Mouse (Mus musculus) kidney, postnatal 25 days (tissue): ENCODE data around the gene Tenm2.

Experiments used
- DNase-seq, 2 experiments: peaks; one replicate each; pipeline ENCODE4 v3.0.0; 2021; ENCODE audit warnings: mixed read lengths in 2 of 2

Gene Tenm2

DNA sequence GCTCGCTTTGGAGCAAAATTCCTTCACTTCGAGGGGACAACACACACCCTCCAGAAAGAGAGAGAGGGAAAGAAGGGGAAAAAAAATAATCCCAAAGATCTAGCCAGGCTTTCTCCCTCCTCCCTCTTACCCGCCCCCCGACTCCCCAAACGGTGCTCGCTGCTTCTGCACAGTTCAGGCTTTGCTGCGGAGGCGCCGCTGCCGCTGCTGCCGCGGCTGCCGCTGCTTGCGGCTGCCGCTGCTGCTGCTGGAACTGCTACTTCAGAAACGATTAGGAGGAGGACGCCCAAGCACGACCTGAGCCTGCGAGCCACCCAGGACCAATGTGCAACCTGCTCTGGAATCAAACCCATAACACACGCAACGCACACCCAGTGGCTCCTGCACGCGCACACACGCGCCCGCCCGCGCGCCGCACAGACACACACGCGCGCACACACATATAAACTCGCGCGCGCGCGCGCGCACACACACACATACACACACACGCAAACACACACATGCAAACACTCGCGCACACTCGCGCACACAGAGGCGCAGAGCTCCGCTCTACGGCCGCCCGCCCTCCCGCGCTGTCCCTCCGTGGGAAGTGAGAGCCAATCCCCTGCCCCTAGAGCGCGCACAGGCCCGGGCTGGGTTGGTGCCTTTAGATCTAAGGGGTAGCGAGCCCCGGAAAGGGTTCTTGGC, at the start of gene Tenm2:
Tenm2 (minus strand) TSS at position 51 of the 687 bp plus-strand sequence.
- peak in 1 of 2 experiments; percentile 33 for DNase-seq

DNA sequence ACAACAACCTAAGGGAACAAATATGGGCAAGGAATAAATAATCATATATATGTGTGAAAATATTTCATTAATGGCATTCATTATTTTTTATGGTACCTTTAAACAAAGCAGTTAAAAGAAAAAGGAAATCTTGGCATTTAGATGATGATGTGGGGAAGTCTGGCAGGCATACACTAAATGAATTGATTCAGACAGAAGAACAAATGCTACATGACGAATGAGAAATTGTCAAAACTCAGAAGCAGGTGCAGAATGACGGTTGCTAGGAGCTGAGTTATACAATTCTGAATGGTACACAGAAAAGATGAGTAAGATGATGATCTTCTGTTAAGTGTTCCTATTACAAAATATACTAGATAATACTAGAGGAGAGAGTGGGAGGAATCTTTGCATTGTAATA, 49.4 kb upstream of the Tenm2 start:
- DNase-seq, result no peak

DNA sequence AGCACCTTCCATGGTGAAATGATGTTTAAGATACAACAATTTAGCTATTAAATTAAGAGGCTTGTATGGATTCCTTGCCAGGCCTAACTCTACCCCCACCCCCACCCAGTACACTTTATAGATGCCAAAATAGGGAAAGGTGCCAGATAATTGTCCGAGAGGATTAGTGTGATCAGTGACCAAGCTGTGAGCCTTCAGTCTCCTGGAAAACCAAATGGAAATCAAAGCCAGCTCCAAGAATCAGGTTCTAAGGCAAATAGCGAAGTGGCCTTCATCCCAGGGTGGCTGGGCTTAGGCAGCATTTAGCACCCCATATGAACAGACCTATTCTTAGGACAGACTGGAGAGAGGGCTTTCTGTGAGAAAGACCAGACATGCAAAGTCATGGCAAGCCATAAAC, 13.0 kb upstream of the Tenm2 start:
- DNase-seq, result no peak

DNA sequence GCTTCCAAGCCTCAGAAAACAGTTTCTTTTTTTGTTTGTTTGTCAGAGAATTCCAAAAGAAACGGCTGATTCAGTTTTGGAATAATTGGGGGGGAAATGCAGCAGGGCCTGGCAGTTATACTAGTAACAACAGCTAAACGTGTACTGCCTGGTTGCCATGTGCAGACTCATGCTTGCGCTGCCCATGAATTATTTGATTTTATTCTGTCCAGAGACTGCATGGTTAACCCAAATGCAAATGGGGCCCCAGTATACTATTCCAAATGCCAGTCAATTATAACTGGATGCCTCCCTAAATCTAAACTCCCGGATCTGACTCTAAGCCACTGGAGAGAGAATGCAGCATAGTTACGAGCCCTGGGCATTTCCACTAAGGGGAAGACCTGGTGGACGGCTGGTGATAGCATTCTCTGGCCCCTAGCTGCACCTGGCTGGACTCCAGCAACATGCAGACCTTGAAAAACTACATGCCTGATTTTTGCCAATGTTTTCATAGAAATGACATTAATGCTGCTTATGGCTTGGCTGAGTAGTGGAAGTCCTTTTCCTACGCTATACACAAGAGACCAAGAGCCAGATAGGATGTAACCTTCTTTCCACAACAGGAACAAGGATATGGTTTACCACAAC, 1.4 kb upstream of the Tenm2 start:
- no peak for DNase-seq

DNA sequence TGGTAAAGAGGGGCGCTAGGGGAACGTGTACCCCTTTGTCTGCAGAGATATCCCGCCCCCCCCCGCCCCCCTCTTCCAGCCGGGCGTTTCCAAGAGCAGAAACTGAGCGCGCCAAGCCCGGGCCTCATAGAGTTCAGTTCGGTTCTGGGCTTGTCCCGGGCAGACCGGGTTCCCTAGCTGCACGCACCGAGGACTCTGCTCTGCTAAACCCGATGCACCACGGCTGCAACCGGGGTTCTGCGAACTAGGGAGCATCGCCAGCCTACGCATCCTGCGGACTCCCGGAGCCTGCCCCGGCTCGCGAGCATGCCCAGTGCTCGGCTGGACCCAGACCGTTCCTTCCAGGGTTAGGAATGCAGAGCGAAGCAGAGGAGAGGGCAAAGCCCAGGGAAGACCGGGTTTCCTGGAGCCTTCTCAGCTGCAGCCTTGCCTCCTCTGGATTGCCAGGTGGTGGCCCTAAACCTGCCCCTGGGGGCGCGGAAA, 878 bp upstream of the Tenm2 start:
- DNase-seq, result peak in 1 of 2 experiments; percentile 33

GRCm38 (mm10) chr11:37235021-37235795, 556 bp downstream of the Tenm2 start:
- DNase-seq, result no peak

GRCm38 (mm10) chr11:37227404-37227803, 8.4 kb downstream of the Tenm2 start:
- DNase-seq, result no peak

DNA sequence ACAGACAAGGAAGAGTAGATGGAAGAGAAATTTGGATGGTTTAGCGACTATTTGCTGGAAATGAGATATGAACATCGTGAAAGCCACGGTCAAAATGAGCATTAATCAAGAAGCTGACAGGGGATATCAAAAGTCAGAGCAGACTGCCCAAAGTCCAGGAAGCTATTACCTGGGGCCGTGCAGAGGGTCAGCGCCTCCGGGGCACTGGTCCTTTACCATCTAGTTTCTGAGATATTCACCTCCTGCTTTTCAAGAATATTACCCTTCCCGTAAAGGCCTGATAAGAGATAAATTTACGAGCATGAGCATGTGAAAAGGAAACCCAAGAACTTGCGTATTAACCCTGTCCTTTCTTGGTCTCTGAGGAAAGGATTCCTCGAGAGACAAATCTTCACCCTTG, 8.8 kb downstream of the Tenm2 start:
- DNase-seq, result no peak

DNA sequence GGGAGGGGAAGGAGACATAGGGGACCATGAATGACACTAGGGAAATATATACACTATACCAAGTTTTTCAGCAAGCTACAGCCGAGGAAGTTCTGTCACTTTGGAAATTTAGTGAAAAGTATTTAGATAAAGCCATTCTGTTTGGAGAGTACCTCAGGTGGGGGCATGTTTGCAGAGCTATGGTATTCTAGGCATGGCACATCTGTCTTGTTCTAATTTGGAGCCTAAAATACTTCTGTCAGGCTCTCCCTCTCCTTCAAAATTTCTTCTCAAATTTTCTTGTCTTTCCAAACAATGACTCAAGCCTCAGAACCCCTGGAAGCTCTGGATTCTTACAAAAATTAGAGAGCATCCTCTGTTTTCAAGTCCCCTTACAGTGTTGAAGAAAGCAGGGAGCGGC, 13.0 kb downstream of the Tenm2 start:
- no peak for DNase-seq

- no peak for DNase-seq
Measured at GRCm38 (mm10) chr11:37222056-37222455, 13.7 kb downstream of the Tenm2 start.

- no peak for DNase-seq
Measured at GRCm38 (mm10) chr11:37220921-37221320, 14.8 kb downstream of the Tenm2 start.

DNA sequence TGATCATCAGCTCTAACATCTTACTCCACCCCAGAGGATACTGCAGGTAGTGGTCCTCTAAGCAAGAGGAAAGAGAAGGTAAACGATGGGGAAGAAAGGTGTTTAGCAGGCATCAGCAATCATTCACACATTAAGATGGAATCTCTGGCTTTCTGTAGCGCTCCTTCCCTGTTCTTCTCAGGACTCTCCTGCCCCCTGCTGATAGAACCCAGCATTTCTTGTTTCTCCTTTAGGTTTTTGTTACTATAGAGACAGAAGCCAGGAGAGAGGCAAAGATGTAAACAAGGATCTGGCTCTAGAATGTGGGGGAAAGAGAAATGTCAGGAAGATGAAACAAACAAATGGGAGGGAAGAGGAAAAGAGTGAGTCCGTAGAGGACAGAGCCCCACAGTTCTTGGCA, 49.6 kb downstream of the Tenm2 start:
- peak in 1 of 2 experiments; percentile 68 for DNase-seq

GRCm38 (mm10) chr11:37177426-37177825, 58.3 kb downstream of the Tenm2 start:
- DNase-seq, result no peak

- DNase-seq, result no peak
Measured at GRCm38 (mm10) chr11:37153933-37154880, 81.6 kb downstream of the Tenm2 start.

DNA sequence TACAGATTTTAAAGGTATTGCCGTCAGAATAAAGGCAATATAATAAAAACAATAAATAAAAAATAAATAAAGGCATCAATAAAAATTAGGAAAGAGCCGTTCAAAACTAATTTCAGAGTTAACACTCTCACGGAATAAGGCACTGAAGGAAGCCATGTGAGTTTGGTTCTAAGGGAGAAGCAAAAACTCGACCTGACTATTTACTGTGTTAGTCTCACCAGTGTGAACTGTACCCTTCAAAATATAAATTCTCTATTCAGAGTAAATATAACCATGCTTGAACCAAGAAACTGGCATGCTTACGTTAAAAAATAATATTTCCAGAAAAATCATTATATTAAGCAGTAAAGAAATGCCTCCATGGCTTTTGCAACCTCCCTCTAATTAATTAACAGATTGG, 82.4 kb downstream of the Tenm2 start:
- DNase-seq, result no peak

DNA sequence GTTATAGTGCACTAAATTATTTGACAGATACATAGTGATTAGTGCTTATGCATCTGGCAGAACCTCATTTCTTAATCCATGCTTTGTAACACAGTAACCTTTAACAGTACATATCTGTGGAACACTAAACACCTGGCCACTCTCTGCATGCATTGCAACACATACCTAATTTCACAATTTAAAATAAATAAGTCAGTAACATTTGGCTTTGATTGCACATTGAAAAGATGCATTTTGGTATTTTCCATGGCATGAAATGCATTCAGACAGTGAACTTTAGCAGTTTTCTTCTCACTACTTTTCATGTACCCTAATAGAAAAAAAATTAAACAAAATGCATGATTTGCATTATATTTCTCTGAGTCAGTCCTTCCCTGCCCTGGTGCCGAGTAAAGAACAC, 85.8 kb downstream of the Tenm2 start:
- no peak for DNase-seq

DNA sequence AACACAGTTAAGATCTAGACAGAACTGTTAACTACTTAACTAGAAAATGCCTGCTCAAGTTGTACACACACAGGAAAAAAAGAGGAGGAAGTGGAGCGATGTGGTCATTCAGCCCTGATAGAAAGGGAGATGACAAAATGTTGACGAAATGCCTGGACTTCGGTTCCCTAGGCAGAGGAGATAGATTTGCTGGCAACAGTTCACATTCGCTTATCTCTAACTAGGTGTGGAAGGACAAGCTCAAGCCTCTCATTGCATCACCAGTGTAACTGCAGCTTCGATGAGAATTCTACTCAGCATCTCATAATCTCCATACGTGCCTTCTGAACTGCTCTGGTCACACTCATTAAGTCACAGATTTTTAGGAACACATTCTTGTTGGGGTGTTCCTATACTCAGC, 91.8 kb downstream of the Tenm2 start:
- DNase-seq, result no peak

DNA sequence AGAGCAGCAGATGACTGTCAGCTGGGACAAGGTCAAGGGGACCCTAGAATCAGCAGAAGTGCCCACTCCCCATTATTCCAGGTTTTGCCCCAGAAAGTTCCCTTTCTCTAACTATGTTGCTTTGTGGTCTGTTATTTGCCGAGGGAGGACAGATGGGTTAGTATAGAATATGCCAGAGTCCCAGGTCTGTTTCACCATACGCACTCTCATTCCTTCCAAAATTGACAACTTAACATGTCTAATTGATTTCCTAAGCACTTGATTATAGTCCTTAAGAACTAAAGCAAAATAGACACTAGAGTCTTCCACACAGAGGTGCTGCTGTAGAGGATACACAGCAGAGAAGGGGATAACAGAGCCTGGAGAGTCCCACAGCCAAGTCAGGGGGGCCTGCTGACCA, 92.3 kb downstream of the Tenm2 start:
- DNase-seq, result no peak

- DNase-seq, result no peak
Measured at GRCm38 (mm10) chr11:37128893-37129292, 106.9 kb downstream of the Tenm2 start.

GRCm38 (mm10) chr11:37118058-37118457, 117.7 kb downstream of the Tenm2 start:
- DNase-seq, result no peak

GRCm38 (mm10) chr11:37115188-37115587, 120.6 kb downstream of the Tenm2 start:
- DNase-seq, result no peak

DNA sequence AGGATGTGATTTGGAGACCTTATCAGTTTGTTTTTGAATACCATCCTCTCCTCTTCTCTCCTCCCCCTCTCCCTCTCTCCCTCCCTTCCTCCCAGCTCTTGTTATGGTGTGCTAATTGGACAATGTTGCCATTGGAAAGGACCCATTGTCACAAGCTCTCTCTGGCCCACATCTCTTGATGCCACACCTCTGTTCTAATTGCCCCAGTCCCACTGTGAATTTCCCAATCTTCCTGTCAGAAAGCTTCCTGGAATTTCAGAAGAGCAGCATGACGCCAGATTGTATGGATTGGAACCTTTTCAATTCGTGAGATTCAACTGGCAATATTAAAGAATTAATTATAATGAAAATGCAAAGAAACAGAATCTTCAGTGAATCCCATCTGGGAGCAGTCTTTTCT, 128.7 kb downstream of the Tenm2 start:
- DNase-seq, result no peak

GRCm38 (mm10) chr11:37079403-37079802, 156.4 kb downstream of the Tenm2 start:
- DNase-seq, result no peak
